Mouse (Mus musculus): ENCODE results near the gene Mylk2.

Mylk2 gene

DNA sequence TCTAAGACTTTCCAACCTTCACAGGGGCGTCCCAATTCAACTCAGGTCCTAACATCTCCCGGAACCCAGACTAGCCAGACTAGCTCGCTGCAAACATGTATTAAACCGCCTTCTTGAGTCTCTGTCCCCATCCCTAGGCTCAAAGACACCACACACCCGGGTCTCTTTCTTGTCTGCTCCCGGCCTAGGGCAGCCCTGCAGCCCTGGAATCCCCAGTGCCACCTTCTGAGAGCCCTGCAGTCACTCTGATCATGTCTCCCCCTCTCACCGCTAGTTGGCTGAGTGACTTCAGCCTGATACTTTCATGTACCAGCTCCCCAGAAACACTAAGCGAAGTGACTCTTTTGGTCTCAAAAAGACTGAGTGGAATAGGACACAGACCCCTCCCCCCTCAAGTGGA, 32.4 kb downstream of the Mylk2 start:
- no peak for DNase-seq (ENCODE audit: low read depth, low spot score)

DNA sequence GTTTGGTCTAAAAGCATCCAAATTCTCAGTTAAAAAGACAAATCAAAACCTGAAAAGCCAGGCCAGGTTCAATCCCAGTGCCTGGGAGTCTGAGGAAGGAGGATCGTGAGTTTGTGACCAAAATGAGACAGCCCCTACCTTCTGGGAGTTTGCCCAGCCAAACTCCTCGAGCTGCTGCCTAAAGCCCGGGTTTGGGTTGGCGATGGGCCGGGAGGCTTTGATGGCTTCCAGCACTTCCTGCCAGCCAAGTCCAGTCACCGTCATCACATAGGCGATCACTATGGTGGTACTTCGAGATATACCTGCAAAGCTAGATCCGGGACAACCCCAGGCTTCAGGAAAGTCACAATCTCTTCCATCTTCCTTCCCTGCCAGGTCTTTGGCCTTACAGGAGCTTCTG, 32.9 kb downstream of the Mylk2 start:
- no peak for DNase-seq (ENCODE audit: low read depth, low spot score)

DNA sequence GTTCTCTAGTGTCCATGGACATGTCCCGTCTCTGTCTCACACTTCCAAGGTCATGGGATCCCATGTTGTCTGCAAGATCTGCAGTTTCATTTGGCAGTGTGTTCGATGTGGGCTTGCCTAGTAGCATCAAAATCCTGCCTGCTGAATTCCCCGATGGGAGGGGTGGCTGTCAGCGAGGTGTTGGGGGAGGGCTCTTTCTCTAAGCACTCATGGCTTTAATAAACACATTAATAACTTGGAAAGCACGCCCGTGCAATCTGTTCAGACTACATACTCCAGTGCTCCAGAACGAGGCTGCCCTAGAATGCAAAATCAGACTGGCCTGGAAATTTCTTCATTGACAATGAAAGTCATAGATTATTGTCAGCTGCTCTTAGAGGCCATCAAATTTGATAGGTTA, 35.9 kb downstream of the Mylk2 start:
- peak; percentile 24 for DNase-seq (ENCODE audit: low read depth, low spot score)

DNA sequence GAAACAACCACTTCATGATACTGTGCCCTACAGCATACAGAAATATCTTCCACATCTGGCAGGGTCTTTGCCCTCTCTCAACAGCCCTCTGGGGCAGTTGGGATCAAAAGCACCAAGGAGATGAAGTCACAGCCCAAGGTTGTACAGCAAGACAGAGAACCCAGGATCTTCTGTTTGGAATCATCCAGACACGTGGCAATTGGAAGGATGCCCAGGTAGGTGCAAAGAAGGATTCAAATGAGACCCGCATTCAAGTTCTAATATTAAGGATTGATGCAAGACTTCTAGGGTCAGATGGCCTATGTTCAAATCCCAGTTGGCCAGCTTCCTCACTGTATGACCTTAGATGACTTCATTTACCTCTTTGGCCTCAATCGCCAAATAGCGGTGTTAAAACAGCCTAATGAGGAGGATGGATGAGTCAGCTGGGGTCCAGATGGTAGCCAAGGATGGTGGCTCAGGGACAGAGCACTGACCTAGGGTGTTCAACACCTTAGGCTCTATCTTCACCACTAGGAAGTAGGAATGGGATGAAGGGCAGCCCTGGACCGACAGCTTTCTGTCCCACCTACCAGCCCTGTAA, 37.4 kb downstream of the Mylk2 start:
- no peak for DNase-seq (ENCODE audit: low read depth, low spot score)

DNA sequence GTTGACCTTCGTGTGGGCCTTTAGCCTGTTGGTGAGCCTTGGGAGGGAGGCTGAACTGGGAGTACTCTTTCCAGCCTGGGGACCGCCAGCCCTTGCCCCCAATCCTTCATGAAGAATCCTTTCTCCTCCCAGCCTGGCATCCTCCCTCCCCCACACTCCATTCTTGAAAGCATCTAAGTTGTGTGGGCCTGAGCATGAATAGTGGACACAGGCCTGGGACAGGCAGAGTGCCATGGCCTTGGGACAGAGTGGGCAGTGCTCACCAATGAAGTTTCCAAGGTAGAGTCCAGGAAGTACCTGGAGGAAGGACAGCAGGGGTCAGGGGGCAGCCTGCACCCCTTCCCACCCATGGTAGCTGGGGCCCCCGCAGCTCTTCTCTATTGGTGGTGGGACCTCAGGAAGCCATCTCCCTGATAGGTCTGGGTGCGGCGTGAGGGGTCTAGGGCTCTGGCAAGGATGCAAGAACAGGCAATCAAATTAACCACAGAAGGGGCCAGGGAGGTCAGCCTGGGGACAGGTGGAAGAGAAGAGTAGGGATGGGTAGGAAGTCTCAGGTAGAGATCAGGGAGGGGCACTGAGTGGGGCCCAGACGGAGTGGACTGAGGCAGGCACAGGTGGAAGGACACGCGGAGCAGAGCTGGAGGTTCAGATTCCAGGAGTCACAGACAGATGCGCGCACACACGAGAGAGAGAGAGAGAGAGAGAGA, 39.4 kb downstream of the Mylk2 start:
- DNase-seq (ENCODE audit: low read depth, low spot score) = no peak

DNA sequence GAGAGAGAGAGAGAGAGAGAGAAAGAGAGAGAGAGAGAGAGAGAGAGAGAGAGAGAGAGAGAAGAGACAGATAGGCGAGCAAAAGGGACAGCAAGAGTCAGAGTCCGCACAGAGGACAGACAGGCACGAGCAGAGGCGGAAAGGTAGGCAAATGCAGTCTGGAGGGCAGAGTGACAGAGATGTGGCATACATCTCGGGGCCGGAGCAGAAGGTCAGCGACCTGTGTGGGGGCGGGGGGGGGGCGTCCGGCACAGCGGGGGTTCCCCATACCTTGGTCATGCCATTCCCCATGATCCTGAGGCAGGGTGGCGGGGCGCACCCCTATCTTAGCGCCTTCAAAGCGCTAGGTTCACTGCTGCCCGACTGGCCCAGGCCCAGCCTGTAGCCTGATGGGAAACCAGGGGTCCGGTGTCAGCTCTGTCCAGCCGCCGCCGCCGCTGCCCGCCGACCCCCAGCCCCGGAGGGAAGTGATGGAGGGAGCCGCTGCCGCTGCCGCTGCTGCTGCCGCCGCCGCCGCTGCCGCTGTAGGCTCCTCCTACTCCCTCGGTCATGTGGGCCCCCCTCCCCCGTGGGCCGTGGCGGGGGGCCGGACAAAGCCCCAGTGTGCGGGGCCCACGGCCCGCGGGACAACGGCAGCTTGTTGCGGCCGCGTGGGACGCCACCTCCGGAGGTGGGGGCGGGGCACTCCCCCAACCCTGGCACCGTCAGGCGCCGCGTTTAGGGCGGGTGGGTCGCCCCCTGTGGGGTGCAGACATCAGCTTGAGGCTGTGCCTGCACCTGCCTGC, 40.1 kb downstream of the Mylk2 start, which contains the start of gene Dusp15:
Dusp15 (minus strand) TSS at position 634 of the 785 bp plus-strand sequence.
- DNase-seq (ENCODE audit: low read depth, low spot score) = peak; percentile 37

DNA sequence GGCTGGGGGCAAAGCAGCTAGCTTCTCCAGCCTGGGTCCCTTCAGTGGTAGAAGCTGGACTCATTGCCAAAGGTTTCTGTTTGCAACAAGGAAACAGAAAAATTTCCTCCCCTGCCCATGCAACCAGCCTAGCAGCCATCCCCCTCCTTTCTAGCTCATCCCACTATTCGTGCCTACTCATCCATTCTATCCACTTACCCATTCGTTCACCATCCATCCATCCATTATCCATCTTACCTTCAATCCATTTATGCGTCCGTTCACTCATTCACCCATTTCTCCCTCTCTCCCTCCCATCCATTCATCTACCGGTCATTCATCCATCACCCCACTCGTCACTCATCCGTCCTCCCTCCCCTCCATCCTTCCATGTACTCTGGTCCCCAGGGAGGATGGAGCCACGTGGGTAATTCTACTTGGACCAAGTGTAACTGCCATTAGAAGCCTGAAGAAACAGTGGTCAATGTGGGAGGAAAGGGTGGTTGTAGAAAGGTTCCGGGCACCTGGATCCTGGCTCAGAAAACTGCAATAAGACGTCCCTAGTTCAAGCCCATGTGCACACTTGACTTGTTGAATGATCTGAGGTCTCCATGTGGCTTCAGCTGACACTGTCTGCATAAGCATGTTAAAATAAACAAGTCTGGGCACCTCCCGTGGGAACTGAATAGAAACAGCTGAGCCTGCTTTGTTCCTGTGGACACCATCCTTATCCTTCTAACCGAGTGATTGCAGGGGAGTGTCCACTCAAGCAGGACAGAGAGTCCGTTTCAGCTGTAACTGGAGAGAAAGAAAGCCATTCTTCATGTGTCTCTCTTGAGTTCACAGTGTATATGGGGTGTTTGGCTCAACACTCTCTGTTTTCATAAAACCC, 40.9 kb downstream of the Mylk2 start:
- DNase-seq (ENCODE audit: low read depth, low spot score) = peak; percentile 28

DNA sequence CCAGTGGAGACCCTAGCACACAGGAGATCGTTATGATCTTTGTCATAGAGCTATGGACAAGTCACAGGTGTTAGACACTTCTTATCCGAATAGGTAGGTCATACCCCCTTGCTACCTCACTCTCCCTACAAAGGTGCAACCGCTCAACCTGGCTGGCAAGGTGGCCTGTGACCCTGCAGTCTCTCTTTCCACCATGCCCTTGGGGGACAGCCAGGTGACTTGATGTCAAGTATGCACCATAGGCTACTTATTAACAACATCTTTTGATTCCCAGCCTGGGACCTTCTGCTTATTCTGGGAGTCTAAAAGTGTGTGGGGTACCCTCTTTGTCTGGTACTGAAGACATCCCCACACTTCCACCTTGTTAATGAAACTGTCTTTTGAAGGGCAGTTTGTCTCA, 47.0 kb downstream of the Mylk2 start:
- DNase-seq (ENCODE audit: low read depth, low spot score) = no peak

DNA sequence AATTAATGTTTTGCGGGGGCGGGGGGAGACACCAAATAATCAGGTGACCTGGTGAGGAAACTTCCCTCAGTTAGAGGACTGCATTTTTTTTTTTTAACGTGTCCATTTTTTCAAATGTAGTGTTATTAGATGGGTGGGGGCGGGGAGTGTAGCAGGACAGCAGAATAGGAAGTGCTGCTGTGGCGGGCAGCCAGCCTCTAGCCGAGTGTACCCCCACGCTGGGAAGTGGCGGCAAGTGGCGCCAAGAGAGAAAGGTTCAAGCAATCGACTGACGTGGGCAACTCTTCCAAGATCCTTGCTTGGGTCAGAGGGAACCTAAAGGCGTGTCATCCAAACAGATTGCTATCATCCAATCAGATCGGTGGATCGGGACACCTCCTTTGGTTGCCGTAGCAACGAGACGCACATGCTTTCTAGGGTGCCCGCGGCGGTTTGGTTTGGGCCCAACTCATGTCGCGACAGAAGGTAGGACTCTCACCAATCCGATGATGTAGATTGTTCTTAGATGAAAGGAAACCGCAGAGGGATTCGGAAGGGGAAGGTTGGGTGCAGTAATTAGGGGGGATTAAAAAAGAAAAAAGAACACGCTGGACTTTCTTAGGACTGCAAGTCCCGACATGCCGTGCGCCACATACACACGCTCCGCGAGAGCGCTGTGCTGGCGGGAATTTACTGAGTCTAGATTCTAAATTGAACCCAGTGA, 51.1 kb downstream of the Mylk2 start, which contains the start of gene Ttll9:
Ttll9 (plus strand) TSS at position 395 of the 703 bp plus-strand sequence.
- DNase-seq (ENCODE audit: low read depth, low spot score) = peak; percentile 71

DNA sequence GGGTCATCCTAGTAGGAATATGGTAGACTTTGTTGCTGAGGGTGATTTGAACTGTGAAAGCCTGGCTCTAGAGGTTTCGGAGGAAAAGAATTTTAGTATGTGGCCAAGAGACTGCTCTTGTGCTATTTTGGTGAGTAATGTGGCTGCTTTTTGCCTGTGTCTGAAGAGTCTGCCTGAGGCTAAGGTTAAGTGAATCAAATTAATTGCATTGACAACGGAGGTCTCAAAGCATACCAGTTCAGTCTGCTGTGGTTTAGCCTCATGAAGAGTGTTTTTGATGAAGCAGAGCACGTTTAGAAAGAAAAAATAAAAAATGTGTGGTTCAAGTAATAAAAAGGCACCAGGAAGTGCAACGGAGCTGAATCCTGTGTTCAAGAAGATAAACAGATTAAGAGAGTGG, 54.4 kb downstream of the Mylk2 start:
- no peak for DNase-seq (ENCODE audit: low read depth, low spot score)
